Mouse (Mus musculus): Measurements from ENCODE around the gene Arf4.
"Not testable (repeated sequence)": the region's sequence is repeated elsewhere in the genome, so short reads cannot be mapped to it uniquely, and the experiment has no call there.

The Arf4 gene

GRCm38 (mm10) chr14:26662488-26662887 lies 24.6 kb downstream of the Arf4 start:
- no peak for DNase-seq (ENCODE audit: low read depth, low spot score)

- DNase-seq (ENCODE audit: low read depth, low spot score), result no peak
Measured at GRCm38 (mm10) chr14:26663851-26664250, 26.0 kb downstream of the Arf4 start.

GRCm38 (mm10) chr14:26667991-26668370 lies 30.1 kb downstream of the Arf4 start:
- no peak for DNase-seq (ENCODE audit: low read depth, low spot score)

DNA sequence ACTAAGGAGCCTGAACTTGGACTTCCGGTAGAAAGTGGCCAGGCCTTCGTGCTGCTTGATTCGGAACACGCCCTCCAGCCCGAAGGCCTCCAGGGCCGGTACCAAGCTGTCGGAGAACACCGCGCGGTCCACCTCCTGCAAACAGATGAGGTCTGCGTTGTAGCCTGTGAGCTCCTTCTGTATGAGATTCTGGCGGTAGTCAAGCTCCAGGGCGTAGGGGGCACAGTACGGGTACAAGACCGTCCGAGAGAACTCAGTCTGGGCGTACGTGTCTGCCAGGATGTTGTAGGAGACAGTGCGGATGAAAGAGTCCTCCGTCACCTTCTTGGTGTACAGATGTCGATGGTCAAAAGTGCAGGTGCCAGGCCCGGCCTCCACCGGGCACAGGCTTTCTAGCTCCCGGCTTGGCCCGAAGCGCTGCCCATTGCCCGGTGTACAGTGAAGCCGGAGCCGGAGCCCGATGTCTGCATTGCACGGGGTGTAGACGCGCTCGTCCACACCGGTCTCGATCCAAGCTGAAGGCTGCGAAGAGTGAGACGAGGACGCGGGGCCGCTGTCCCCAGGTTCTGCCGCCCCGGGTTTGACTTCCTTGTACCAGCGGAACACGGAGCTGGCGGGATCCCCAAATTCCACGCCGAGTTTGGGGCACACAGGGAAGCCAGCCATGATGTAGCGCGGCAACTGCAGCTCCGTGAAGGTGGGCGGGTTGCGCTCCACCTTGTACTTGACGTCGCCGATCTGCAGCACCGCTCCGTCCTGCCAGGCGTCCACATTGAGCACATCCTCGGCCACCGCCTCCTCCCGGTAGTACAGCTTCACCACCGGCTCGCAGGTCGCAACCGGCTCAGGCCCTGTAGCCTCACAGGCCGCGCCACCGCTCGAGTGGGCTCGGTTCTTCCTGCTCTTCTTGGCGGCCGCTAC lies 30.8 kb downstream of the Arf4 start:
- peak; percentile 52 for DNase-seq (ENCODE audit: low read depth, low spot score)

- peak; percentile 88 for DNase-seq (ENCODE audit: low read depth, low spot score)
Measured at GRCm38 (mm10) chr14:26669292-26670073, 31.6 kb downstream of the Arf4 start, which contains the start of gene Pde12. Gene Pde12 (minus strand): TSS chr14:26669883.

DNA sequence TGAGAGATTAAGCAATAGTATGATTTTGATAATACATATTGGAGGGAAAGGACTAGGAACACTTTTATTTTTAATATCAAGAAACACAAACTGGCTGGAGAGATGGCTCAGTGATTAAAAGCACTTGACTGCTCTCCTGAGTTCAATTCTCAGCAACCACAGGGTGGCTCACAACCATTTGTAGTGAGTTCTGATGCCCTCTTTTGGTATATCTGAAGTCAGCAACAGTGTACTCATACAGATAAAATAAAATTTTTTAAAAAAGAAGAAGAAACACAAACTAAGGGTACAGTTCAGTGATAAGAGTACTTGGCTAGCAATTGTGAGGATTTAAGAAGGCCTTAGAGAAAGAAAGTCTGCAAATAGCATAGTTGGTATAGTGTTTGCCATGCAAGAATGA lies 33.1 kb downstream of the Arf4 start:
- DNase-seq (ENCODE audit: low read depth, low spot score), result no peak

DNA sequence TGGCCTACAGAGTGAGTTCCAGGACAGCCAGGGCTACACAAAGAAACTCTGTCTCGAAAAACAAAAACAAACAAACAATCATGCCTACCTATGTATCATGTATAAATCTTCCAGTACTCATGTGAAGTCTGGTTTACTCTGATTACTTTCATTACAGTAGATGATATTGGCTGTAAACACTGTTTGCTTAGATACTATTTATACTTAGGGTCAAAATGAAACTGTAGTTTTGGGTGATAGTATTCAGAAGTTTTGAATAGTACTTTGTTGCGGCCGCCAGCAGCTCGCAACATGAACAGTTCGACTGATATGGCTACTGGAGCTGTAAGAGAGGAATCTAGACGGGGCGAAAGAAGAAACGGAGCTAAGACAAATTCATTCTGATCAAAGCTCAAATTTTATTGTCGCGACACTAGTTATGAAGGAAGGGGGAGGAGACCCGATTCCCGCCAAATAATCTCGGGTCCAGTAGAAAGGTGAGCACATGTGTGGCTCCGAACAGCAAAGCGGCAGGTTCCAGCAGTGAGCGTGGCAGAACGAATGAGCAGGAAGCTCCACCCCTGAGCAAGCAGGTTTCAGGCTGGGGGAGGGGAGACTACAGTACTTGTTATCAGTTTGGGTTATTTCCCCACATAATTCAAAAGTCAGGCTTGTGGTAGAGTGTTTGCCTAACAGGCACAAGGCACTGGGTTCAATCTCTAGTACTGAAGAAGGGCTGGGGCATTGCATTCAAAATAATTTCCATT lies 34.2 kb downstream of the Arf4 start:
- not testable (repeated sequence) for DNase-seq (ENCODE audit: low read depth, low spot score)

DNA sequence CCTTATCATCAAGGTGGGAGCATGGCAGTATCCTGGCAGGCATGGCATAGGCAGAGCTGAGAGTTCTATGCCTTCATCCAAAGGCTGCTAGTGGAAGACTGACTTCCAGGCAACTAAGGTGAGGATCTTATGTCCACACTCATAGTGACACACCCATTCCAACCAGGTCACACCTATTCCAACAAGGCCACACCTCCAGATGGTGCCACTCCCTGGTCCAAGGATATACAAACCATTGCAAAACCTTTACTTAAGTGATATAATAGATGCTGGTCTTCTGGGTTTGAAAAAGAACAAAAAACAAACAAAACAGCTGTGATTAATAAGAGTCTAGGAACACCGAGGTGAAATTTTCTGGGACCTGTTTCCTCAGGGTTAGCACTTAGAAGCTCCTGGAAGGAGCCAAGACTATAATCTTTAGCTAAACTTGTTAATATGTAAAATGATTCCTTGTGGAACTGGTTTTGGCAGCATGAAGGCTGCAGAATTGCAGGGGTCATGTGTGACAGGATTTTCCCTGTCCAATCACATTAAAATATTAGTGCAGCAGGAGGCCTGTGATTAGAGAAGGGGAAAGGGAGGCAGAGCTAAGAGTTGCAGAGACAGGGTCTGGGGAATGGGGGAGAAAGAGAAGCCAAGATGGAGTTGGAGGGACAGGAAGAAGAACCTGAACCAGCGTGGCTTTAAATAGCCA lies 36.7 kb downstream of the Arf4 start:
- DNase-seq (ENCODE audit: low read depth, low spot score), result not testable (repeated sequence)

- DNase-seq (ENCODE audit: low read depth, low spot score), result peak; percentile 24
Measured at GRCm38 (mm10) chr14:26675371-26675770, 37.5 kb downstream of the Arf4 start.

- DNase-seq (ENCODE audit: low read depth, low spot score), result peak; percentile 51
Measured at GRCm38 (mm10) chr14:26675791-26676190, 37.9 kb downstream of the Arf4 start.

DNA sequence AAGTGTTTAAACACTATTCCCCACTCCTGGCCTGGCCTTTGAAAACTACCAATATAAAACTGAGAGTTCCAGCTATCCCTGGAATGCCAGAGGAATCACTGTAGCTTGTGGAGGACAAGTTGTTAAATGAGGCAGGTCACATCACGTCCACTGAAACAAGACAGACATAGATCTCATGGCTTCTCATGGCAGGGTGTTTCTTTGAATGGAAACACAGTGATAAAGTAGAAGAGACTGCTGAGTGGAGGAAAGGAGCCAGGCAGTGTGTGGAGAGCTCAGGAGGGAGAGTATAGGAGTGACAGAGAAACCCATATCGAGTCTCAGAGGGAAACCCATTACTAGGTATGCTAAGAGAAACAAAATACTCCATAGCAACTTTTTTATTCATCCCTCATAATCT lies 52.9 kb downstream of the Arf4 start:
- no peak for DNase-seq (ENCODE audit: low read depth, low spot score)

DNA sequence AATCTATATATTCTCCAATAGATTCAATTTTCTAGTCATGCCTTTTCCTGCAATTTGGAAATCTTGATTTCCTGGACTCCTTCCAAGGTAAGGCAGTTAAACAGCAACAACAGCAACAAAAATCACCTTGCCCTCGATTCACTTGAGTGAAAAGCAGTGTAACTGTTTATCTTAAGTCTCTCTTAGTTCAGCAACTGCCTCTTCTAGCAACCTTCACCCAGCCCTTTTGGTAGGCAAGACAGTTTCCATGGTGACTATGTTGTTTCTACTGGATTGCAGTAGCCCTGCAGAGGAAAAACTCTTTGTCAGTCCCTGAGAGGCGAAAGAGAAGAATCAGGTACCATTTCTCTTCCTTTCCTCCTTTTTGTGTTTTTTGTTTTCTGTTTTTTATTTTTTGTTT lies 53.5 kb downstream of the Arf4 start:
- DNase-seq (ENCODE audit: low read depth, low spot score), result no peak

GRCm38 (mm10) chr14:26692974-26693373 lies 55.1 kb downstream of the Arf4 start, which contains the start of gene Dnah12:
Gene Dnah12 (plus strand): TSS chr14:26693274.
- no peak for DNase-seq (ENCODE audit: low read depth, low spot score)

GRCm38 (mm10) chr14:26697912-26698311 lies 60.0 kb downstream of the Arf4 start:
- no peak for DNase-seq (ENCODE audit: low read depth, low spot score)

DNA sequence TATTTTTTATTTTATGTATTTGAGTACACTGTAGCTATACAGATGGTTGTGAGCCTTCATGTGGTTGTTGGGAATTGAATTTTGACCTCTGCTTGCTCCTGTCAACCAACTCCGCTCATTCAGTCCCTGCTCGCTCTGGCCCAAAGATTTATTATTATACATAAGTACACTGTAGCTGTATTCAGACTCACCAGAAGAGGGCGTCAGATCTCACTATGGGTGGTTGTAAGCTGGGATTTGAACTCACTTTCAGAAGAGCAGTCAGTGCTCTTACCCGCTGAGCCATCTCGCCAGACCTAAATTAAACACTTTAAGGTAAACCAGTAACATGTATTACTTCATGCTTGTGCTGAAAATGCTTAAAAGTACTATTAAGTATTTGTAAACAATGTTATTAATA lies 67.4 kb downstream of the Arf4 start:
- not testable (repeated sequence) for DNase-seq (ENCODE audit: low read depth, low spot score)

Data from c-Kit-negative CD71-positive TER-119-positive erythroid progenitor cells, embryonic 14.5 days (primary cell).